Comparison of ENCODE assay signal across 8 mouse cellular contexts in the genomic region with DNA sequence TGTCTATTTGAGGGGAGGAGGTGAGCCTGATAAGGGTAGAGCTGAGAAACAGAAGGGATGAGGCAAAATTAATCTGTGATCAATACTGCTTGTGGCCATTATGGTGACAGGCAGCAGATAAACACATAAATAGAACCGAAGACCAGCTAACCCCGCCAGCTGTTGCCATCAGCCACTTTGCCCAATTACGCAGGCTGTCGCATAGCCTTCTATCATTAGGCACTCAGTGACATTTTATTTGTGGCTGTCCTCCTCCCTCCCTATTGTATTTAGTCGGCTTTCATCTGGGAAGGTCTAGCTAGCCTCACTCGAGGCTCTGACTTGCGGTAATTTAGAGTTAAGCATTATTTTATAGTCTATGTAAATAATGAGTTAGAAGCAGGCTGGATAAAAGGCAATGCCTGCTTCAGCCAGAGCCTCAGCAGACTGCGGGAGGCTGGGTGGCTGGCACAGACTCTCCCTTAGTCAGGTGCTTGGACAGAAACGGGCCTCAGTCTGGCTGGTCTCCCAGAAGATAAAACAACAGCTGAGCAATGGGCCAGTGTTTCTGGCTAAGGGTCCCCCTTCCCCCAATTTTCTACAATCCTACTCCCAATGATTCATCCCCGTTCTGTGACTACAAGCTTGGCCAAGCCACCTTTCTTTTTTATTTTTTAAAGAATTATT.
DNase-seq lines count a peak whose midpoint lies in the region; ATAC-seq and TF ChIP-seq lines count a peak whose summit lies in the region.

No protein-coding gene starts in this region.

- intact Hi-C loops in gastrocnemius, adult 2 months (cut with DNase I): no loop called here

- no peak for DNase-seq in liver, postnatal 0 days
- no peak for DNase-seq in liver
- peak; percentile 89 for DNase-seq in cerebellum, adult 11-12 months
- DNase-seq in gastrocnemius, adult 2 months: peak; percentile 54
- DNase-seq in layer of hippocampus, adult 2 months (ENCODE audit: low spot score in 2 of 2): peak; percentile 75 to 90

- no peak for TF ChIP-seq EP300 in liver, postnatal 0 days (IDR thresholded peaks at IDR 0.05; ENCODE audit: low read depth)

- peaks cover 22% of the 10 kb centered on the region for H3K4me1 ChIP-seq in liver, postnatal 0 days (ENCODE audit: insufficient read depth)
- H3K4me1 ChIP-seq in midbrain, embryonic 15.5 days: peaks cover 47% of the 10 kb centered on the region

- H3K36me3 ChIP-seq in liver, postnatal 0 days (replicated peaks; ENCODE audit: insufficient read depth, low read length): peaks cover 7% of the 10 kb centered on the region; the same call in 1 of the 2 replicates
- H3K36me3 ChIP-seq in midbrain, embryonic 15.5 days (replicated peaks): no peaks in the 10 kb centered on the region

- H3K9me3 ChIP-seq in liver, postnatal 0 days (ENCODE audit: low read length): no peaks in the 10 kb centered on the region
- no peaks in the 10 kb centered on the region for H3K9me3 ChIP-seq in midbrain, embryonic 15.5 days

- no peaks in the 10 kb centered on the region for H3K27me3 ChIP-seq in liver, postnatal 0 days (ENCODE audit: insufficient read depth, low read length)
- H3K27me3 ChIP-seq in midbrain, embryonic 15.5 days (replicated peaks): no peaks in the 10 kb centered on the region

- WGBS in liver, postnatal 0 days (ENCODE audit: insufficient replicate concordance): 62% methylated on average over 10 of the region's 10 CpGs
- WGBS in midbrain, embryonic 15.5 days: 18% methylated on average over 10 of the region's 10 CpGs

- no peak for TF ChIP-seq CTCF in liver, postnatal 0 days (IDR thresholded peaks at IDR 0.05; ENCODE audit: low read depth)
- TF ChIP-seq CTCF in gastrocnemius, adult 2 months (IDR thresholded peaks at IDR 0.05): no peak
- TF ChIP-seq CTCF in layer of hippocampus, adult 2 months (conservative IDR thresholded peaks at IDR 0.05): no peak

- no peak overlapping the region for H3K9ac ChIP-seq in liver, postnatal 0 days (replicated peaks)
- no peak overlapping the region for H3K9ac ChIP-seq in midbrain, embryonic 15.5 days

- peak overlapping the region; percentile 67; the same call in 1 of the 2 replicates for H3K27ac ChIP-seq in liver, postnatal 0 days (ENCODE audit: low read depth)
- peak overlapping the region; percentile 62 for H3K27ac ChIP-seq in gastrocnemius, adult 2 months
- H3K27ac ChIP-seq in layer of hippocampus, adult 2 months: peak overlapping the region; percentile 82
- peak overlapping the region; percentile 77 for H3K27ac ChIP-seq in midbrain, embryonic 15.5 days

- ATAC-seq in liver, postnatal 0 days: no peak
- ATAC-seq in midbrain, embryonic 15.5 days (replicated peaks): peak; percentile 55
- no peak for ATAC-seq in megakaryocyte progenitor cell, adult 5-6 weeks (replicated peaks; ENCODE audit: poor library complexity)
- ATAC-seq in granulocyte monocyte progenitor cell, adult 5-6 weeks (replicated peaks; ENCODE audit: poor library complexity, severe bottlenecking): no peak

- H3K4me2 ChIP-seq in liver, postnatal 0 days (ENCODE audit: low read depth, low read length): no peak overlapping the region
- H3K4me2 ChIP-seq in midbrain, embryonic 15.5 days: no peak overlapping the region

- H3K4me3 ChIP-seq in liver, postnatal 0 days (ENCODE audit: low read depth, low read length): no peak overlapping the region
- no peak overlapping the region for H3K4me3 ChIP-seq in gastrocnemius, adult 2 months
- no peak overlapping the region; the same call in 1 of the 2 replicates for H3K4me3 ChIP-seq in layer of hippocampus, adult 2 months
- H3K4me3 ChIP-seq in midbrain, embryonic 15.5 days: no peak overlapping the region

Comparison
In these comparisons a context has a peak if more than half of its experiments do, and no peak if none do; other contexts are left out.
1. DNase-seq: peak in cerebellum, adult 11-12 months (single experiment), gastrocnemius, adult 2 months (single experiment) and layer of hippocampus, adult 2 months (2 of 2); none in liver, postnatal 0 days (single experiment) and liver (single experiment).
2. Peak in every context shown above with its lines, with median percentiles within 50 percentile points of each other: H3K27ac ChIP-seq.